Mouse (Mus musculus): ENCODE measurements around the gene Nol10. TPM values are rescaled to one million over a fixed set of nuclear protein-coding genes. Genes with fewer than 3 reads are reported as not detected.

Gene Nol10
- polyA plus RNA-seq, 1 experiment from 2014 or later, result 25.1 TPM

DNA sequence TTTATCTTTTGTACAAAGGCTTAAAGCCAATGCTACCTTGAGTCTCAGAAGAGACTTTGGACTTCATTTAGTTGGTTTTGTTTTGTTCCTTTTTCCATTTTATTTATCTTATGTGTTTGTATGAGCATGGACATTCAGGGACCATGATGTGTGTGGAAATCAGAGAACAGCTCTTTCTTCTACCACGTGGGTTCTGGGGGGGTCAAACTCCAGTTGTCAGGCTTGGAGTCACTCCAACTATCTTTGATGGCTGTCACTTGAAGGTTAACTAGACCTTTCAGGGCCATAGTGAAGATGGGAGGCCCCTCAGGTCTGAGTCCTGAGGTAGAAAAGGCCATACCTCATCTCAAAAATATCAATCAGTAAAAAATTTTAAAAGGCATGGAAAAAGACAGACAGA lies 14.8 kb upstream of the Nol10 start:
- H3K9ac ChIP-seq, result no peak overlapping the region
- H3K4me1 ChIP-seq, result no peaks in the 10 kb centered on the region
- H3K4me2 ChIP-seq, result no peak overlapping the region
- H3K27me3 ChIP-seq, result 0 out of 2 replicates have a peak, but pooled peaks cover 5% of the 10 kb centered on the region
- H3K4me3 ChIP-seq, result no peak overlapping the region
- H3K9me3 ChIP-seq, result no peaks in the 10 kb centered on the region
- no peaks in the 10 kb centered on the region for H3K36me3 ChIP-seq
- H3K27ac ChIP-seq, result no peak overlapping the region
- ATAC-seq (ENCODE audit: borderline replicate concordance, extremely low read depth, low FRiP score, low TSS enrichment), result no peak
- WGBS, result 15% methylated on average over 1 of the region's 1 CpGs

DNA sequence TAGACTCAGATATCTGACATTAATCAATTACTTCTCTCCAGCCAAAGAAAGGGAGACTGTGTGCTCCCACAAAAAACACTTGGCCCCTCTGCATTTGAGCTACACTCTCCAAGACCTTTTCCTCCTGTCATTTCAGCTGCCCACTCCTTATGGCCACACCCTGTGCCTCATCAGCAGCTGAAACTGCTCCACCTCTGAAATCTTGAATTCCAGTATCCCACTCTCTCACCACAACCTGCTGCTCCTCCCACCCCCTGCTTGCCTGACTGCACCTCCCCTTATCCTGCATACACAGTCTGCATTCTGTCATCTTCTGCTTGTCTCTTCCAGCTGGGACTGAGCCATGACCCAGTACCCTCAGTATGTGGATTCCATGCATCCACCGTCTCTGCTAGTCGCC lies 9.9 kb upstream of the Nol10 start:
- H3K9ac ChIP-seq, result no peak overlapping the region
- H3K27ac ChIP-seq, result no peak overlapping the region
- WGBS, result 49% methylated on average over 2 of the region's 2 CpGs
- H3K9me3 ChIP-seq, result no peaks in the 10 kb centered on the region
- H3K36me3 ChIP-seq, result no peaks in the 10 kb centered on the region
- H3K4me1 ChIP-seq, result no peaks in the 10 kb centered on the region
- no peak overlapping the region for H3K4me2 ChIP-seq
- no peak overlapping the region for H3K4me3 ChIP-seq
- no peaks in the 10 kb centered on the region for H3K27me3 ChIP-seq
- no peak for ATAC-seq (ENCODE audit: borderline replicate concordance, extremely low read depth, low FRiP score, low TSS enrichment)

DNA sequence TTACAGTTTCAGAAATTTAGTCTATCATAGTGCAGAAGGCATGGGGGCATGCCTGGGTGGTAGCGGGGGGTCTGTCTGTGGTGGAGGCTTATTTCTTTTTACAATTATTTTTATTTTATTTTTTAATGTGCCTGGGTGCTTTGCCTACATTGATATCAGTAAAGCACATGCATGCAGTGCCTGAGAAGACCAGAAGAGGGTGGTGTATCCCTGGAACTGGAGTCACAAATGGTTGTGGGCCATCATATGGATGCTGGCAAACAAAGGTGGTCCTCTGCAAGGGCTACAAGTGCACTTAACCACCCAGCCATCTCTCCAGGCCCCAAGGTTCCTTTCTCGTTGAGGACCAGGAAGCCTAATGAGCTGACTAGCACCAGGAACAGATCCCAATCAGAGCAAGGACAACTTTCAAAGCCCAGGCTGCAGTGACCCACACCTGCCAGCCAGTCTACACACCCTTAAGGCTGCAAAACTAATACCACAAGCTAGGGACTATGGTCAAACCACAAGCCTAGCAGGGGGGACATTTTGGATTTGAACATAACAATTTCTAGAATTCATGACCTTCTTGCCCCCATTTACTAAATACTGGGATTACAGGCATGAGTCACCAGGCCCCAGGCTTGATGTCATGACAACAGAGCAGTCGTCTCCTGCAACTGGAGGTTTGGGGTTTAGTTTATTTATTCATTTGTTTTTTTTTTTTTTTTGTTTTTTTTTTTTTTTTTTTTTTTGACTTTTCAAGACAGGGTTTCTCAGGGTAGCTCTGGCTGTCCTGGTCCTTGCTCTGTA lies 8.9 kb upstream of the Nol10 start:
- no peaks in the 10 kb centered on the region for H3K9me3 ChIP-seq
- no peaks in the 10 kb centered on the region for H3K4me1 ChIP-seq
- H3K36me3 ChIP-seq, result no peaks in the 10 kb centered on the region
- H3K9ac ChIP-seq, result no peak overlapping the region
- H3K27ac ChIP-seq, result no peak overlapping the region
- H3K27me3 ChIP-seq, result no peaks in the 10 kb centered on the region
- H3K4me3 ChIP-seq, result no peak overlapping the region
- no peak overlapping the region for H3K4me2 ChIP-seq
- no peak for ATAC-seq (ENCODE audit: borderline replicate concordance, extremely low read depth, low FRiP score, low TSS enrichment)
- WGBS, result 52% methylated on average over 3 of the region's 3 CpGs

DNA sequence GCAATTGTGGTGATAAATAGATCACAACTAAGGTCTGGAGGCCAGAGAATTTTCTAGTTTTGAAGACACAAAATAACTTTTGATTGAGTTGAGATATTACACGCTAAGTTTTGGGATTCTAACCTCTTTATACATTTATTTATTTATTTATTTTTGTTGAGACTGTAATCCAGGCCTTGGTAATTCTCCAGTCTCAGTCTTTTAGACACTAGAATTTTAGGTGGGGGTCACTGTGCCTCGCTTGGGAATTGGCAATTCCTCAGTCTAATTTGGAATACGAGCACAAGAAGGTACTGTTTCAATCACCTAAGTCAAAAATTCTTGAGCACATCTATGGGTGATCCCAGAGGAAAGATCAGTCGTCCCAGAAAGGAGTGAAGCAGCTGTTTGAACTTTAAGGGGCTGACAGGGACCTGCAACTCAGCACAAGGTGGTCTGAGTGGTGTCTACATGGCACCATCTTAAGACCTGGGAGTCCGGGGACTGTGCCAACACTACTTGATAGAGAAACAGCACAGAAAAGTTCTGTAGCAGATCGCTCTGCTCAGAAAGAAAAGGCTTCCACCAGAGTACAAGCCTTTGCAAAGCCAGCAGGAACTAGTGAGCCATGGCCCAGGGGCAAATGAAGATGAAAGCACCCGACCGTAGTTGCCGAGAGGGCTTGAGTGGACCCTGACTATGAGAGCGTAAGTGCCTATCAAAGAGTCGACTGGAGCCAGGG lies 771 bp upstream of the Nol10 start:
- Histone ChIP-seq H3K36me3 (peaks cover 18% of the 10 kb centered on the region), H3K27me3 (no peaks in the 10 kb centered on the region), H3K4me2 (peak overlapping the region; percentile 88), H3K4me3 (peak overlapping the region; percentile 67), H3K4me1 (peaks cover 15% of the 10 kb centered on the region), H3K9me3 (no peaks in the 10 kb centered on the region), H3K27ac (0 out of 2 replicates have a peak overlapping the region, but pooled peaks have one; percentile 2), H3K9ac (peak overlapping the region; percentile 59)
- ATAC-seq (ENCODE audit: borderline replicate concordance, extremely low read depth, low FRiP score, low TSS enrichment), result peak; percentile 62; the same call in 1 of the 2 replicates
- WGBS, result 32% methylated on average over 11 of the region's 11 CpGs

DNA sequence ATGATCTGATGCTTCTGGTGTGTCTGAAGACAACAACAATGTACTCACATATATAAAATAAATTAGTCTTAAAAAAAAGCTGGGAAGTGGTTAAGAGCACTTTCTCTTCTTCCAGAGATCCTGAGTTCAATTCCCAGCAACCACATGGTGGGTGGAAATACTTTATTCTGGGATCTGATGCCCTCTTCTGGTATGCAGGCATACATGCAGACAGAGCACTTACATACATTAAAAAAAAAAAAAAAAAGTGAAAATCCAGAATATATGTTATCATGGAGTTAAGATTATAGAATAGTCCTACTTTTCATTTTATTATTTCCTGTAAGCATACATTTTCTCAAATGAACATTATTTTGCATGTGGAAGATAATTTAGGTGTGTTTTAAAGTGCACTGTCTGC lies 1.8 kb downstream of the Nol10 start:
- Histone ChIP-seq H3K27ac (no peak overlapping the region), H3K4me1 (peaks cover 15% of the 10 kb centered on the region), H3K4me3 (no peak overlapping the region), H3K9me3 (no peaks in the 10 kb centered on the region), H3K36me3 (peaks cover 41% of the 10 kb centered on the region), H3K4me2 (no peak overlapping the region), H3K9ac (no peak overlapping the region), H3K27me3 (no peaks in the 10 kb centered on the region)
- no peak for ATAC-seq (ENCODE audit: borderline replicate concordance, extremely low read depth, low FRiP score, low TSS enrichment)

DNA sequence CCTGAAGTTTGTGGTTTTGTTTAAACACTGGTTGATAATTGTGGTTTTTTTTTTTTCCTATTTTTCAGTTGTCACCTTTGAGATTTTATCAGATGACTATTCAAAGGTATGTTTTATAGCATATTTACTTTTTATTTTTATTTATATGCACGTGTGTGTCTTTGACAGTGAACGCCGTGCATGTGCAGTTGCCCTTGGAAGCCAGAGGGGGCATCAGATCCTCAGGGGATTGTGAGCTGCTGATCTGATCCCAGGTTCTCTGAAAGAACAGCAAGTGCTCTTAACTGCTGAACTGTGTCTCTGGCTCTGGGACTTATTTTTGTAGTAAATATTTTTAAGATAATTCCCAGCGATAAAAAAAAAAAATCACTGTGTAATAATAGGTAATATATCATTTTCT lies 8.6 kb downstream of the Nol10 start:
- no peak for ATAC-seq (ENCODE audit: borderline replicate concordance, extremely low read depth, low FRiP score, low TSS enrichment)
- 74% methylated on average over 4 of the region's 4 CpGs for whole genome bisulfite sequencing
- Histone ChIP-seq H3K4me3 (no peak overlapping the region), H3K4me1 (0 out of 2 replicates have a peak, but pooled peaks cover 3% of the 10 kb centered on the region), H3K9me3 (no peaks in the 10 kb centered on the region), H3K9ac (no peak overlapping the region), H3K27me3 (no peaks in the 10 kb centered on the region), H3K4me2 (no peak overlapping the region), H3K27ac (no peak overlapping the region), H3K36me3 (peaks cover 72% of the 10 kb centered on the region)

DNA sequence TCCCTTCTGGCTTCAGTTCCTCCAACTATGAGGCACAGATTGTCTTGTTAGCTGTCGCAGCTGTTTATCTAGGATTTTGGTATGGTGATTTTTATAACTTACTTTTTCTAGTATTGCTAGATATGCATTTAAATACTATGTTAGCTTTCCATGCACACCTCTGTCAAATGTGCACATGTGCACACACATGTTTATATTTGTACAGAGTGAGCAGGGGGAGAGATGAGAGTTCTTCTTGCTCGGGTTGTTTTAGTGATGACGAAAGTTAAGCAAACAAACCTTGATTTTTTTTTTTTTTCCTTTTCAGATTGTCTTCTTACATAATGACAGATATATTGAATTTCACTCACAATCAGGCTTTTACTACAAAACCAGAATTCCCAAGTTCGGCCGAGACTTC lies 9.5 kb downstream of the Nol10 start:
- Histone ChIP-seq H3K9ac (no peak overlapping the region), H3K4me2 (no peak overlapping the region), H3K4me1 (0 out of 2 replicates have a peak, but pooled peaks cover 3% of the 10 kb centered on the region), H3K36me3 (peaks cover 74% of the 10 kb centered on the region), H3K27ac (no peak overlapping the region), H3K4me3 (no peak overlapping the region), H3K9me3 (no peaks in the 10 kb centered on the region), H3K27me3 (no peaks in the 10 kb centered on the region)
- ATAC-seq (ENCODE audit: borderline replicate concordance, extremely low read depth, low FRiP score, low TSS enrichment), result no peak
- 81% methylated on average over 5 of the region's 5 CpGs for WGBS

DNA sequence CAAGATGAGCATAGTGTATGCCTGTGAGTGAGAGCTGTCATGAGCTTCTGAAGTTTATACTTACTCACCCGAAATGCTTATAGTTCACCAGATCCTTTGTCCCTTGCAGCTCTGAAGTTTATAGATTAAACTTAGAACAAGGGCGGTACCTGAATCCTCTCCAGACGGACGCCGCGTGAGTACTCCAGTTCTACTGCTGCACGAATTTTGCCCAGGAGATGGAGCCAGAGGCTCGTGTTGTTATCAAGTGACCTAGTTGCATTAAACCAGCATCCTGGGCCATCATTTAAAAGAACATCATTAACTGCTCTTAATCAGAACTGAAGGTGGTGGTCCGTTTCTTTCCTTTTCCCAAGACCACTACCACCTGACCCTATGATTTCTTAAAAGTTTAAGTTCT lies 10.7 kb downstream of the Nol10 start:
- Histone ChIP-seq H3K36me3 (peaks cover 74% of the 10 kb centered on the region), H3K9ac (no peak overlapping the region), H3K4me1 (0 out of 2 replicates have a peak, but pooled peaks cover 3% of the 10 kb centered on the region), H3K27me3 (no peaks in the 10 kb centered on the region), H3K9me3 (no peaks in the 10 kb centered on the region), H3K4me3 (no peak overlapping the region), H3K4me2 (no peak overlapping the region), H3K27ac (no peak overlapping the region)
- ATAC-seq (ENCODE audit: borderline replicate concordance, extremely low read depth, low FRiP score, low TSS enrichment), result no peak
- 78% methylated on average over 9 of the region's 9 CpGs for WGBS

DNA sequence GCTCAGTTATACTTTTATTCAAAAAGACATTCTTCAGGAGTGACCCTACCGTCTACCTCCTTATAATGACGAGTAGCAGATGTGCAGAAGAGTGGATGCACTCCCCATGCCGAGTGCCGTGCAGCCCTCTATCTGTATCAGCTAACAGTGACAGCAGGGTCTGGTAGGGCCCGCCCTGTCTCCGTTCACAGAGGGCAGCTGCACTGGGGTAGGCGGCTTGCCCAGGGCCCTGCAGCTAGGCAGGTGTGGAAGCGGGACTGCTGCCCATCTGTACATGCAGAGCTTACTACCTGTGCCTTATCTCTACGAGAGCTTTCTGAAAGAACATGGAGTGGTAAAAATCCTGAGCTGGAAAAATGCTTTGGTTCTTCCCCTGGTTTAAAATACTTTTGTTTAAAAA lies 11.8 kb downstream of the Nol10 start:
- H3K36me3 ChIP-seq, result peaks cover 73% of the 10 kb centered on the region
- no peak overlapping the region for H3K4me3 ChIP-seq
- peak overlapping the region; percentile 72 for H3K27ac ChIP-seq
- H3K9ac ChIP-seq, result no peak overlapping the region
- WGBS, result 59% methylated on average over 9 of the region's 9 CpGs
- 0 out of 2 replicates have a peak, but pooled peaks cover 3% of the 10 kb centered on the region for H3K4me1 ChIP-seq
- H3K4me2 ChIP-seq, result no peak overlapping the region
- ATAC-seq (ENCODE audit: borderline replicate concordance, extremely low read depth, low FRiP score, low TSS enrichment), result no peak
- no peaks in the 10 kb centered on the region for H3K27me3 ChIP-seq
- no peaks in the 10 kb centered on the region for H3K9me3 ChIP-seq

DNA sequence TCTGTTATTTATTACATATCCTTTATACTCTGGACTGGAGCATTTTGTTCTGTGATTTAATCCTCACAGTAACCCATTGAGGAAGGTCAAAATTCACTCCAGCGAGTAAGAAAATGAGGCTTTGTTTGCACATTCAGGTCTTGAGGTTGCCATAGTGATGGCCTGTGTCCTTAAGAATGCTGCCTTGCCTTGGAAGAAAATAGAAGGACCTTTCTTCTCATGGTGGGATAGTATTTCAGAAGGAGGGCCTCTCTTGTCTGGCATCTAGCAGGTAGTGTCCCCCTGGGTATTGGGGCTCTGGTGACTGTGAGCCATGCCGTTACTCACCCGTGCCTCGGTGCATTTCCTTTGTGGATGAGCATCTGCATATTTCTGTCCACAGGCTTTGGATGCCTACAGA lies 12.4 kb downstream of the Nol10 start:
- Histone ChIP-seq H3K27ac (peak overlapping the region; percentile 24; the same call in 1 of the 2 replicates), H3K4me2 (no peak overlapping the region), H3K4me1 (0 out of 2 replicates have a peak, but pooled peaks cover 3% of the 10 kb centered on the region), H3K4me3 (no peak overlapping the region), H3K36me3 (peaks cover 71% of the 10 kb centered on the region), H3K9ac (no peak overlapping the region), H3K27me3 (no peaks in the 10 kb centered on the region), H3K9me3 (no peaks in the 10 kb centered on the region)
- ATAC-seq (ENCODE audit: borderline replicate concordance, extremely low read depth, low FRiP score, low TSS enrichment), result no peak
- 54% methylated on average over 4 of the region's 4 CpGs for WGBS

DNA sequence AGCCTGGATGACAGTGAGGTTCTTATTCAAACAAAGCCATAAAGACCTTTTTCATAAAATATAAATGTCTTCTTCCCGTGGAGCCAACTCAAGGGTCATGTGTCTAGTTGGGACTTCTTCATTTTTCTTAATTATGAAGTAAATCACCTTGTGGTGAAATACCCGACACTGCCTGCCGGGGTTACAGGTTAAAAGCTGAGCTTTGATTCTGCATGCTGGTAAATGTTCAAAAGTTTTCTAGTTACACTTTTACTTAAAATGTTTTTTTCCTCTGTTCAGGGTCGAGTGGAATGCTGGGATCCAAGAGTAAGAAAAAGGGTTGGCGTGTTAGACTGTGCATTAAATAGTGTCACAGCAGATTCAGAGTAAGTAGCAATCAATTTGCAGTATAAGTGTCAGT lies 14.1 kb downstream of the Nol10 start:
- Histone ChIP-seq H3K4me1 (0 out of 2 replicates have a peak, but pooled peaks cover 3% of the 10 kb centered on the region), H3K9me3 (no peaks in the 10 kb centered on the region), H3K27ac (no peak overlapping the region), H3K36me3 (peaks cover 65% of the 10 kb centered on the region), H3K9ac (no peak overlapping the region), H3K27me3 (no peaks in the 10 kb centered on the region), H3K4me3 (no peak overlapping the region), H3K4me2 (no peak overlapping the region)
- 93% methylated on average over 5 of the region's 5 CpGs for WGBS
- ATAC-seq (ENCODE audit: borderline replicate concordance, extremely low read depth, low FRiP score, low TSS enrichment), result no peak

DNA sequence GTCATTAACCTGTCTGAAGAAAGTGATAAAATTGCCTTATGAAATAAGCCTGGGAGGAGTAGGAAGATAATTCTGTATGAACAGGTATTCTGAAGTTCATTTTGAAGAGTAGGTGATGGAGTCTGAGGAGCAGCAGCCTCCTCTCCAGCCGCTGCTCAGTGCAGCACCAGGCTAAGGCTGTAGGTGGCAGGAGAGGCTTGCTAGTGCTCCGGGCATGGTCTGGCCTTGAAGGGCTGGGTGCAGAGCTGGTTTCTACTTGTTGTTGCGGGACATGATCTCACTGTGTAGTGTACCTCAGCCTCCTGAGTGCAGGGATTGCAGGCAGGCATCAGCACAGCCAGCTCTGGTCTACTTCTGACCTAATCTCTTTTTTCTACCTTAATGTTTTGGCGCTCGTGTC lies 18.7 kb downstream of the Nol10 start:
- H3K36me3 ChIP-seq, result peaks cover 59% of the 10 kb centered on the region
- H3K4me3 ChIP-seq, result no peak overlapping the region
- 66% methylated on average over 5 of the region's 5 CpGs for WGBS
- H3K9me3 ChIP-seq, result no peaks in the 10 kb centered on the region
- no peak overlapping the region for H3K27ac ChIP-seq
- H3K9ac ChIP-seq, result no peak overlapping the region
- H3K4me1 ChIP-seq, result no peaks in the 10 kb centered on the region
- ATAC-seq (ENCODE audit: borderline replicate concordance, extremely low read depth, low FRiP score, low TSS enrichment), result peak; percentile 69; the same call in 1 of the 2 replicates
- no peaks in the 10 kb centered on the region for H3K27me3 ChIP-seq
- H3K4me2 ChIP-seq, result no peak overlapping the region

Data from lung, embryonic 15.5 days (tissue).